Mouse (Mus musculus) embryonic fibroblast, embryonic 13.5 days (primary cell): ENCODE results near the gene St3gal5. TPM values are rescaled to one million over a fixed set of nuclear protein-coding genes. Genes with fewer than 3 reads are reported as not detected.

ENCODE experiments used
- H3K27ac ChIP-seq: 2 replicates; pipeline ENCODE4 v1.5.1; 2012; ENCODE audit warnings: low read length, control low read depth, inconsistent platforms; ENCODE audit not compliant: insufficient read depth
- H3K4me1 ChIP-seq: 2 replicates; pipeline ENCODE4 v1.6.1; 2011; ENCODE audit warnings: low read length; ENCODE audit not compliant: control insufficient read depth, insufficient read depth
- H3K4me3 ChIP-seq: 2 replicates; pipeline ENCODE4 v1.5.1; 2011; ENCODE audit warnings: mild to moderate bottlenecking, control low read depth, low read length; ENCODE audit not compliant: insufficient read depth
- CTCF ChIP-seq: IDR thresholded peaks from 2 replicates; pipeline ENCODE4 v1.5.1; 2011; ENCODE audit warnings: mild to moderate bottlenecking, control low read depth, low read length, moderate library complexity, borderline replicate concordance; ENCODE audit not compliant: insufficient read depth
- POLR2A ChIP-seq: IDR thresholded peaks from 2 replicates; pipeline ENCODE4 v1.6.1; 2011; ENCODE audit warnings: low read depth, mild to moderate bottlenecking, control low read depth, low read length, moderate library complexity
- polyA plus RNA-seq: library from polyadenylated mRNA; stranded (reverse); fragments of >200 nt; gene quantifications from 2 replicates; pipeline ENCODE4 v1.2.4, GENCODE M21; 2011; ENCODE audit warnings: low read depth; ENCODE audit not compliant: missing spikeins, insufficient read length

St3gal5 gene
- polyA plus RNA-seq, 1 experiment = 32.3 TPM

DNA sequence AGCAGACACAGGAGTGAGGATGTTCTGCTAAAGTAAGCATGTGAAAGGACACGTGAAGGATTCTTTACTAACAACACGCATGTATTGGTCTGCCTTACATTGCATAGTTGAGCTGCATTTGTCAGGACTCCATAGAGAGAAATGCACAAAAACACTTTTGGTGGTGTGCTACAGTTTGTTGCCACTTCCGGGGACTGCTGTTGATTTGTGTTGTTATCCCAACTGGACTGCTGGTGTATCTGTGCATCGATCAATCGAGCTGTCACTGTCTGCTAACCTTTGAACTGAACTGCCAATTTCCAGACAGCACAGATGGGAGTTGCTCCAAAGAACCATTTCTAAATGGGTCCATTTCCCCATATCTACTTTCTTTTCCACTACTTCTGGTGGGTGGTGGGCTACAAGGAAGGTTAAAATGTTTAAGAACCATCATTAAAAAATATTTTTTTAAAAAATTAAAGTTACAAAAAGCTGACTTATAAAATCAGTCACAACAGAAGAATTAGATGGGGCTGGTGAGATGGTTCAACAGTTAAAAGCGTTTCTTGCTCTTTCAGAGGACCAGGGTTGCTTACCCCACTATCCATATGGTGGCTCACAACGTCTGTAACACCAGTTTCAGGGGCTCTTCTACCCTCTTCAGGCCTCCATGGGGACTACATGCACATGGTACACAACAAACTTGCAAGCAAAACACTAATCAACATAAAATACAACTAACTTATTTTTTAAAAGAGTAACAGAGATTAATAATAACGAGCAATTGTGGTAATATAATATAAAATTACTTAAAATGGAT lies 61.8 kb downstream of the St3gal5 start:
- H3K4me1 ChIP-seq = no peaks in the 10 kb centered on the region
- H3K4me3 ChIP-seq = no peak overlapping the region
- H3K27ac ChIP-seq = no peak overlapping the region
- TF ChIP-seq POLR2A (no peak), CTCF (no peak)

- TF ChIP-seq POLR2A (no peak), CTCF (no peak)
- no peak overlapping the region for H3K4me3 ChIP-seq
- H3K4me1 ChIP-seq = peaks cover 5% of the 10 kb centered on the region; the same call in 1 of the 2 replicates
- H3K27ac ChIP-seq = no peak overlapping the region
These were observed 62.5 kb downstream of the St3gal5 start for GRCm38 (mm10) chr6:72159861-72160395.

DNA sequence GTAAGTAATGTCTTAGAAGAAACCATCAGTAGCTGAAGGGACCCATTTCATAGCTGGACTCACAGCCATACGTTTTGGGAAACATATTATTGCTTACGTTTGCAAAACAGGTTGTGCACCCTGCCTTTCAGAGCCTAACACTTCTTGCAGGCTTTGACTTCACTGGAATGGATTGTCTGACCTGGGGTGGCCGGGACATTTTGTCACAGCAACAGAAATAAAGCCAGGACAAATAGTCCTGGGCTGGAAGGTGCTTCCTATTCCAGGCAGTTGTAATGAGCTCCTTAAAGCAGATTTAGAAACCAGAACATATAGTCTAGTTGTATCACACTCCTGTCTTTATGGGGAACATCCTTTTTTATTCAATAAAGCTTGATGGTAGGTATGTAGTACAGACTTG lies 63.6 kb downstream of the St3gal5 start:
- H3K4me1 ChIP-seq = peaks cover 5% of the 10 kb centered on the region; the same call in 1 of the 2 replicates
- H3K4me3 ChIP-seq = no peak overlapping the region
- H3K27ac ChIP-seq = no peak overlapping the region
- TF ChIP-seq CTCF (no peak), POLR2A (no peak)

DNA sequence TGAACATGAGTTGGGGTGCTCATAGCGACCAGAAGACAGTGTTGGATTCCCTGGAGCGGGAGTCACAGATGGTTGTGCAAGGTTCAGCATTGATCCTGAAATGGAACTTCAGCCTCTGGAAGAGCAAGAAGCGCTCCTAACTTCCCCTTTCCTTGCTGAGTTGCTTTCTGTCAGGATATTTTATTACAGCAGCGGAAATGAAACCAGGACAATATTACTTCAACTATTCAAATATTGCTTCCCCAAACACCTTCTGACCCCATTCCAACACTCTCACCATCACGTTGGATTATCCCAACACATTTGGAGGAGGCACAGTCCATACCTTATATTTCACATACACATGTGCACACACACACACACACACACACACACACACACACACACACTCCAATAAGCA lies 64.4 kb downstream of the St3gal5 start:
- H3K27ac ChIP-seq = no peak overlapping the region
- H3K4me1 ChIP-seq = peaks cover 5% of the 10 kb centered on the region; the same call in 1 of the 2 replicates
- no peak overlapping the region for H3K4me3 ChIP-seq
- TF ChIP-seq POLR2A (no peak), CTCF (no peak)

- Histone ChIP-seq H3K27ac (no peak overlapping the region), H3K4me1 (peaks cover 5% of the 10 kb centered on the region; the same call in 1 of the 2 replicates), H3K4me3 (no peak overlapping the region)
- TF ChIP-seq CTCF (no peak), POLR2A (no peak)
These were observed 64.9 kb downstream of the St3gal5 start for GRCm38 (mm10) chr6:72162155-72162890.

- TF ChIP-seq POLR2A = no peak
- peak; percentile 96 for TF ChIP-seq CTCF
- Histone ChIP-seq H3K4me3 (no peak overlapping the region), H3K4me1 (peaks cover 5% of the 10 kb centered on the region; the same call in 1 of the 2 replicates), H3K27ac (no peak overlapping the region)
These were observed 67.2 kb downstream of the St3gal5 start for GRCm38 (mm10) chr6:72164321-72165275.

- peaks cover 5% of the 10 kb centered on the region; the same call in 1 of the 2 replicates for H3K4me1 ChIP-seq
- no peak overlapping the region for H3K27ac ChIP-seq
- TF ChIP-seq CTCF (no peak), POLR2A (no peak)
These were observed 68.5 kb downstream of the St3gal5 start for GRCm38 (mm10) chr6:72165907-72166306.

GRCm38 (mm10) chr6:72171391-72171790 lies 74.0 kb downstream of the St3gal5 start:
- no peak for TF ChIP-seq POLR2A
- TF ChIP-seq CTCF = no peak
- H3K27ac ChIP-seq = no peak overlapping the region
- no peak overlapping the region for H3K4me3 ChIP-seq
- no peaks in the 10 kb centered on the region for H3K4me1 ChIP-seq

More at GRCm38 (mm10) chr6:72165907-72166306, 68.5 kb downstream of the St3gal5 start:
- H3K4me3 ChIP-seq = no peak overlapping the region

- no peak overlapping the region for H3K4me3 ChIP-seq
- H3K4me1 ChIP-seq = no peaks in the 10 kb centered on the region
- TF ChIP-seq CTCF = no peak
- TF ChIP-seq POLR2A = no peak
- no peak overlapping the region for H3K27ac ChIP-seq
These were observed 76.0 kb downstream of the St3gal5 start for GRCm38 (mm10) chr6:72173350-72173749.
